Mouse (Mus musculus): Measurements from ENCODE around the gene Sv2a. TPM values are rescaled to one million over a fixed set of nuclear protein-coding genes. Genes with fewer than 3 reads are reported as not detected.

Sv2a gene
- total RNA-seq, 4 experiments from 2014 or later = 1.6 to 7.0 (median 4.2) TPM

Small RNAs within 50 kb of the gene (microRNA-seq; reads per million reads assigned to microRNA genes)
- gene Gm44492 = not detected
- gene Gm47311 = not detected

Other genes starting within 250 kb of the Sv2a start
- 10 to 100 TPM; 55.7 to 68.3 (median 61.1) TPM for gene Plekho1, start 185.2 kb upstream of the Sv2a start, total RNA-seq (2022)
- 10 to 100 TPM; 27.2 to 33.8 (median 30.0) TPM for gene Vps45, start 122.7 kb upstream of the Sv2a start, total RNA-seq (2022)
- gene Otud7b, start 76.6 kb upstream of the Sv2a start, total RNA-seq (2022) = 10 to 100 TPM; 55.4 to 63.1 (median 59.8) TPM
- gene Mtmr11, start 19.1 kb upstream of the Sv2a start, total RNA-seq (2022) = 1 to 10 TPM; 1.7 to 3.0 (median 2.2) TPM
- gene Sf3b4, start 8.8 kb upstream of the Sv2a start, total RNA-seq (2022) = 10 to 100 TPM; 14.1 to 17.2 (median 16.2) TPM
- 10 to 100 TPM; 24.1 to 35.6 (median 29.8) TPM for gene Bola1, start 38.6 kb downstream of the Sv2a start, total RNA-seq (2022)
- gene Hist2h2ab, start 38.7 kb downstream of the Sv2a start, total RNA-seq (2022) = 1 to 10 TPM; 1.4 to 3.6 (median 2.9) TPM
- gene Hist2h2ac, start 39.7 kb downstream of the Sv2a start, total RNA-seq (2022) = 10 to 100 TPM; 17.5 to 26.5 (median 24.3) TPM
- gene Hist2h2be, start 40.0 kb downstream of the Sv2a start, total RNA-seq (2022) = 10 to 100 TPM in 2 of 4 experiments, 1 to 10 TPM in 2; 8.3 to 10.2 (median 9.8) TPM
- 1 to 10 TPM; 4.1 to 8.4 (median 6.8) TPM for gene Hist2h3c2, start 58.0 kb downstream of the Sv2a start, total RNA-seq (2022)
- gene Hist2h2aa2, start 59.1 kb downstream of the Sv2a start, total RNA-seq (2022) = 100 to 1,000 TPM; 141 to 256 (median 216) TPM
- gene Hist2h2aa1, start 64.3 kb downstream of the Sv2a start, total RNA-seq (2022) = 10 to 100 TPM in 3 of 4 experiments, 1 to 10 TPM in 1; 8.5 to 81.5 (median 26.6) TPM
- gene Hist2h3c1, start 65.5 kb downstream of the Sv2a start, total RNA-seq (2022) = not detected
- 10 to 100 TPM; 10.8 to 16.2 (median 12.3) TPM for gene Hist2h4, start 82.2 kb downstream of the Sv2a start, total RNA-seq (2022)
- 10 to 100 TPM; 12.2 to 24.7 (median 15.9) TPM for gene Hist2h3b, start 87.5 kb downstream of the Sv2a start, total RNA-seq (2022)
- gene Hist2h2bb, start 88.6 kb downstream of the Sv2a start, total RNA-seq (2022) = 10 to 100 TPM; 28.0 to 42.3 (median 33.7) TPM
- 1 to 10 TPM in 1 of 4 experiments, under 1 TPM in 3; 0.38 to 1.1 (median 0.66) TPM for gene Fcgr1, start 112.8 kb downstream of the Sv2a start, total RNA-seq (2022)